Mouse (Mus musculus): ENCODE measurements around the gene Tex21. TPM values are rescaled to one million over a fixed set of nuclear protein-coding genes. Genes with fewer than 3 reads are reported as not detected.

The Tex21 gene
- polyA plus RNA-seq (2021; fragmentation: Nextera tagmentation) = not detected in 2 replicates
- long read RNA-seq, experiment 1 = 0 reads
- long read RNA-seq, experiment 2 = 0 reads

GRCm38 (mm10) chr12:76246646-76247045 lies at the start of gene Tex21:
Gene Tex21, minus strand, starts transcription at chr12:76246746.

GRCm38 (mm10) chr12:76254725-76255498 lies 8.4 kb upstream of the Tex21 start, which contains the start of gene Mthfd1:
Gene Mthfd1, plus strand, starts transcription at chr12:76255298.

GRCm38 (mm10) chr12:76177000-76177863 lies 69.3 kb downstream of the Tex21 start, which contains the start of gene Esr2:
Gene Esr2, minus strand, starts transcription at chr12:76177259.

Other genes starting within 250 kb of the Tex21 start
- gene Esr2, start 69.5 kb downstream of the Tex21 start, polyA plus RNA-seq (2021; fragmentation: Nextera tagmentation) = 0.08 and 0.18 TPM in 2 replicates
- gene Mthfd1, start 8.6 kb upstream of the Tex21 start, polyA plus RNA-seq (2021; fragmentation: Nextera tagmentation) = 28.0 and 32.4 TPM in 2 replicates
- 14.5 and 20.9 TPM in 2 replicates for gene Akap5, start 78.1 kb upstream of the Tex21 start, polyA plus RNA-seq (2021; fragmentation: Nextera tagmentation)
- 10.0 and 11.4 TPM in 2 replicates for gene Zbtb25, start 122.9 kb upstream of the Tex21 start, polyA plus RNA-seq (2021; fragmentation: Nextera tagmentation)
- gene Zbtb1, start 123.5 kb upstream of the Tex21 start, polyA plus RNA-seq (2021; fragmentation: Nextera tagmentation) = 2.1 and 2.3 TPM in 2 replicates
- 117 and 119 TPM in 2 replicates for gene Hspa2, start 157.4 kb upstream of the Tex21 start, polyA plus RNA-seq (2021; fragmentation: Nextera tagmentation)
- 3.1 and 5.1 TPM in 2 replicates for gene Ppp1r36, start 170.8 kb upstream of the Tex21 start, polyA plus RNA-seq (2021; fragmentation: Nextera tagmentation)